In genomic region chr17:85103310-85103709, GRCm38 (mm10) we compare ENCODE assay signal across 16 mouse cellular contexts. TPM values are rescaled to one million over a fixed set of nuclear protein-coding genes. Genes with fewer than 3 reads are reported as not detected.
DNase-seq lines count a peak whose midpoint lies in the region; ATAC-seq and TF ChIP-seq lines count a peak whose summit lies in the region.
"Had no signal": no experiment of that assay in that cellular context is flagged by ENCODE, and none has a peak within 500 bp of the region (broad histone marks: within the 10 kb centered on the region; RNA-seq: fewer than 3 reads in every experiment).

No protein-coding gene starts in this region.

- 0 out of 2 replicates have a peak, but pooled peaks have one; percentile 25 for TF ChIP-seq EP300 in ES-Bruce4 (IDR thresholded peaks at IDR 0.05; ENCODE audit: insufficient read depth, low read depth, low read length)

- no peak overlapping the region for H3K27ac ChIP-seq in ES-Bruce4 (ENCODE audit: insufficient read depth, low read length)
- no peak overlapping the region for H3K27ac ChIP-seq in liver, embryonic 16.5 days (ENCODE audit: low read length)
- H3K27ac ChIP-seq in gastrocnemius, adult 2 months, result no peak overlapping the region
- H3K27ac ChIP-seq: heart, adult 2 months; limb, embryonic 13.5 days; neural tube, embryonic 12.5 days had no signal

- intact Hi-C loops in gastrocnemius, adult 2 months (cut with DNase I), result no loop called here

- TF ChIP-seq POLR2A in ES-Bruce4 (IDR thresholded peaks at IDR 0.05; ENCODE audit: insufficient read depth, low read length), result no peak

- peak; percentile 5 for DNase-seq in adrenal gland, adult 8-10 months
- DNase-seq in adrenal gland, postnatal 4 days (ENCODE audit: low spot score in 2 of 2), result no peak
- peak; percentile 37 for DNase-seq in embryo, embryonic 10.5 days (ENCODE audit: low spot score)
- DNase-seq in cerebellum, postnatal 4 days (ENCODE audit: low spot score in 2 of 2), result no peak
- DNase-seq in kidney, adult 18-20 months, result no peak
- DNase-seq in gastrocnemius, adult 2 months, result no peak
- DNase-seq: cerebellum, adult 9-10 months; heart, adult 2 months; heart, postnatal 14 days; kidney, postnatal 4 days; thymus, adult 2 months had no signal

- ATAC-seq in liver, embryonic 16.5 days (ENCODE audit: low read depth), result peak; percentile 92
- ATAC-seq: midbrain, embryonic 16.5 days had no signal

- no peak overlapping the region for H3K4me3 ChIP-seq in ES-Bruce4 (ENCODE audit: low read depth, low read length)
- H3K4me3 ChIP-seq in liver, embryonic 16.5 days (ENCODE audit: low read depth, low read length), result no peak overlapping the region
- no peak overlapping the region for H3K4me3 ChIP-seq in gastrocnemius, adult 2 months
- H3K4me3 ChIP-seq: heart, adult 2 months; limb, embryonic 13.5 days; neural tube, embryonic 12.5 days had no signal

- WGBS in liver, embryonic 16.5 days (ENCODE audit: insufficient replicate concordance), result 12% methylated on average over 2 of the region's 2 CpGs

- H3K4me2 ChIP-seq in liver, embryonic 16.5 days (ENCODE audit: low read depth, low read length), result no peak overlapping the region; the same call in 1 of the 2 replicates
- H3K4me2 ChIP-seq: limb, embryonic 13.5 days; neural tube, embryonic 12.5 days had no signal

- H3K9me3 ChIP-seq in ES-Bruce4 (replicated peaks; ENCODE audit: control insufficient read depth, insufficient read depth, low read length, poor library complexity, severe bottlenecking), result peaks cover 19% of the 10 kb centered on the region
- H3K9me3 ChIP-seq in liver, embryonic 16.5 days (replicated peaks; ENCODE audit: control insufficient read depth, low read length), result no peaks in the 10 kb centered on the region; the same call in 1 of the 2 replicates

- H3K9ac ChIP-seq in ES-Bruce4 (ENCODE audit: low read depth, poor library complexity, severe bottlenecking), result no peak overlapping the region
- H3K9ac ChIP-seq in liver, embryonic 16.5 days (ENCODE audit: low read depth, low read length), result no peak overlapping the region
- H3K9ac ChIP-seq: limb, embryonic 13.5 days; neural tube, embryonic 12.5 days had no signal

- H3K27me3 ChIP-seq in ES-Bruce4 (ENCODE audit: control insufficient read depth, insufficient read depth, low read length, poor library complexity, severe bottlenecking), result no peaks in the 10 kb centered on the region
- H3K27me3 ChIP-seq in liver, embryonic 16.5 days (ENCODE audit: control insufficient read depth, insufficient read depth, low read depth, low read length), result no peaks in the 10 kb centered on the region
- H3K27me3 ChIP-seq: limb, embryonic 13.5 days; neural tube, embryonic 12.5 days had no signal

- no peak for TF ChIP-seq CTCF in ES-Bruce4 (IDR thresholded peaks at IDR 0.05; ENCODE audit: low read depth, low read length)
- no peak for TF ChIP-seq CTCF in gastrocnemius, adult 2 months (IDR thresholded peaks at IDR 0.05)

- H3K36me3 ChIP-seq in ES-Bruce4 (ENCODE audit: control insufficient read depth, insufficient read depth, low read length, poor library complexity, severe bottlenecking), result peaks cover 5% of the 10 kb centered on the region; the same call in 1 of the 2 replicates
- 0 out of 2 replicates have a peak, but pooled peaks cover 2% of the 10 kb centered on the region for H3K36me3 ChIP-seq in liver, embryonic 16.5 days (ENCODE audit: control insufficient read depth, insufficient read depth)

- H3K4me1 ChIP-seq in ES-Bruce4 (ENCODE audit: control insufficient read depth, insufficient read depth, low read length), result peaks cover 1% of the 10 kb centered on the region
- peaks cover 6% of the 10 kb centered on the region for H3K4me1 ChIP-seq in liver, embryonic 16.5 days (ENCODE audit: control insufficient read depth, low read depth, low read length)
- H3K4me1 ChIP-seq: limb, embryonic 13.5 days had no signal

RNA-seq across cellular contexts. Expression of gene Camkmt, which starts 13.0 kb away (rescaled TPM):
- 10 to 100 TPM in 2 of 4 experiments, 1 to 10 TPM in 2; 8.1 to 13.6 (median 10.7) TPM for total RNA-seq in adrenal gland, adult 8-10 months (2022)
- total RNA-seq in adrenal gland, postnatal 4 days (2021), result 1 to 10 TPM; 6.8 to 8.5 TPM
- polyA plus RNA-seq in ES-Bruce4 (2011; ENCODE audit: insufficient read depth, insufficient read length, low read depth, missing spikeins), result 3.7 and 5.6 TPM in 2 replicates
- polyA plus RNA-seq in liver, embryonic 16.5 days (2015; fragmentation: Nextera tagmentation; extraction: Ambion mirVana), result 2.7 and 2.9 TPM in 2 replicates
- under 1 TPM; 0.84 TPM for total RNA-seq in gastrocnemius, adult 2 months (2021)

RNA-seq across cellular contexts. Expression of gene Prepl, which starts 13.3 kb away (rescaled TPM):
- total RNA-seq in adrenal gland, adult 8-10 months (2022), result 10 to 100 TPM; 42.9 to 59.3 (median 51.7) TPM
- total RNA-seq in adrenal gland, postnatal 4 days (2021), result 10 to 100 TPM; 43.4 to 44.8 TPM
- polyA plus RNA-seq in ES-Bruce4 (2011; ENCODE audit: insufficient read depth, insufficient read length, low read depth, missing spikeins), result 32.4 and 35.8 TPM in 2 replicates
- polyA plus RNA-seq in liver, embryonic 16.5 days (2015; fragmentation: Nextera tagmentation; extraction: Ambion mirVana), result 7.7 and 7.9 TPM in 2 replicates
- 10 to 100 TPM; 20.4 to 29.6 TPM for total RNA-seq in gastrocnemius, adult 2 months (2021)

Comparison
In these comparisons a context has a peak if more than half of its experiments do, and no peak if none do; other contexts are left out.
1. DNase-seq: peak in adrenal gland, adult 8-10 months (single experiment) and embryo, embryonic 10.5 days (single experiment); none in adrenal gland, postnatal 4 days (0 of 2), cerebellum, postnatal 4 days (0 of 2), kidney, adult 18-20 months (single experiment) and gastrocnemius, adult 2 months (single experiment).
2. RNA of gene Camkmt, which starts 13.0 kb away (total RNA-seq): 8.1 to 13.6 TPM in adrenal gland, adult 8-10 months and 6.8 to 8.5 TPM in adrenal gland, postnatal 4 days; 0.84 TPM in gastrocnemius, adult 2 months; every median in the first group is over 4 times any median in the second.